Mouse (Mus musculus) limb, embryonic 13.5 days (tissue): ENCODE data around the gene Tmem270. TPM values are rescaled to one million over a fixed set of nuclear protein-coding genes. Genes with fewer than 3 reads are reported as not detected.
A peak's percentile ranks its signal among the peaks of the same experiment; 100 is the strongest.

Source experiments
- ATAC-seq: fragments of 200-750 bp; cut with Nextera tagmentation; 2 replicates; pipeline ENCODE4 v1.8.0; 2017; ENCODE audit warnings: low read depth, moderate number of reproducible peaks, moderate TSS enrichment; ENCODE audit not compliant: low FRiP score
- H3K27ac ChIP-seq: fragments of 300-500 bp; sonication (generic); 2 replicates; pipeline ENCODE4 v1.5.1; 2015; ENCODE audit warnings: inconsistent platforms, mild to moderate bottlenecking, moderate library complexity
- H3K27me3 ChIP-seq: fragments of 300-500 bp; sonication (generic); 2 replicates; pipeline ENCODE4 v1.6.1; 2015; ENCODE audit warnings: mild to moderate bottlenecking, inconsistent platforms
- H3K36me3 ChIP-seq: fragments of 300-500 bp; sonication (generic); 2 replicates; pipeline ENCODE4 v1.6.1; 2015; ENCODE audit warnings: inconsistent platforms, mild to moderate bottlenecking, moderate library complexity
- H3K4me1 ChIP-seq: fragments of 300-500 bp; sonication (generic); 2 replicates; pipeline ENCODE4 v1.6.1; 2015; ENCODE audit warnings: inconsistent platforms
- H3K4me2 ChIP-seq: fragments of 300-500 bp; sonication (generic); replicated peaks from 2 replicates; pipeline ENCODE4 v1.6.1; 2015; ENCODE audit warnings: inconsistent platforms, mild to moderate bottlenecking, moderate library complexity
- H3K4me3 ChIP-seq: fragments of 300-500 bp; sonication (generic); 2 replicates; pipeline ENCODE4 v1.5.1; 2015; ENCODE audit warnings: moderate library complexity, mild to moderate bottlenecking, inconsistent platforms
- H3K9ac ChIP-seq: fragments of 300-500 bp; sonication (generic); 2 replicates; pipeline ENCODE4 v1.6.1; 2015; ENCODE audit warnings: mild to moderate bottlenecking, inconsistent platforms
- H3K9me3 ChIP-seq: fragments of 300-500 bp; sonication (generic); 2 replicates; pipeline ENCODE4 v1.6.1; 2016; ENCODE audit warnings: inconsistent platforms
- WGBS: fragments of 180-500 bp; shearing (Covaris S2); methylation state at CpG from one replicate; pipeline ENCODE4 v1.1.7; 2015; 5-methylcytosine and 5-hydroxymethylcytosine counted together
- polyA plus RNA-seq: library from polyadenylated mRNA; unstranded; fragments of >200 nt; fragmentation: Nextera tagmentation; extraction: Ambion mirVana; gene quantifications from 2 replicates; pipeline ENCODE4 v1.2.1, GENCODE M21; 2015

Gene Tmem270
- polyA plus RNA-seq, 1 experiment from 2014 or later = not detected

GRCm38 (mm10) chr5:134921106-134921505 lies 14.6 kb upstream of the Tmem270 start:
- H3K9me3 ChIP-seq = peaks cover 4% of the 10 kb centered on the region; the same call in 1 of the 2 replicates
- no peak overlapping the region for H3K9ac ChIP-seq
- H3K36me3 ChIP-seq = no peaks in the 10 kb centered on the region
- no peak overlapping the region for H3K4me2 ChIP-seq
- no peaks in the 10 kb centered on the region for H3K27me3 ChIP-seq
- 89% methylated on average over 8 of the region's 8 CpGs for WGBS
- no peaks in the 10 kb centered on the region for H3K4me1 ChIP-seq
- H3K4me3 ChIP-seq = no peak overlapping the region
- ATAC-seq = no peak
- no peak overlapping the region for H3K27ac ChIP-seq

- no peaks in the 10 kb centered on the region for H3K27me3 ChIP-seq
- 77% methylated on average over 6 of the region's 6 CpGs for WGBS
- H3K36me3 ChIP-seq = no peaks in the 10 kb centered on the region
- no peak overlapping the region for H3K9ac ChIP-seq
- no peaks in the 10 kb centered on the region for H3K4me1 ChIP-seq
- no peak overlapping the region for H3K4me3 ChIP-seq
- no peak overlapping the region for H3K4me2 ChIP-seq
- no peak overlapping the region for H3K27ac ChIP-seq
- H3K9me3 ChIP-seq = peaks cover 4% of the 10 kb centered on the region; the same call in 1 of the 2 replicates
- no peak for ATAC-seq
Measured at GRCm38 (mm10) chr5:134920106-134920687, 13.7 kb upstream of the Tmem270 start.

DNA sequence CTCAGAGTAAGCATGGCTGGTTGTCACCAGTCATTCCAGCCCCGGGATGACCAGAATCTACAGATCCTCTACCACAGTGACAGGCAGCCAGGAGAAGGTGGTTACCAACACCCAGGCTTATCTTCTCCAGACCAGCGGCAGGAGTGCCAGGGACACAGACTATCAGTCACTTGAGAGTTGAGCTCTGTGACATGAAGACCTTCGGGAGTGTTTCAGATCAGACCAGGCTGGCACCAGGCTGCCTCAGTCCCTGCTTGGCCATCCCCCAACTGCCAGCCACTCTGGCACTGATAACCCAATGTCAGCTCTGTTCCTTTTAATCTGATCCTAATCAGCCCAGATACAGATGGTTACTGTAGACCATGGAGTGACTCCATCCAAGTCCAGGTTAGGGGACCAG lies 12.6 kb upstream of the Tmem270 start:
- Histone ChIP-seq H3K27ac (no peak overlapping the region), H3K4me1 (no peaks in the 10 kb centered on the region), H3K27me3 (no peaks in the 10 kb centered on the region), H3K4me2 (no peak overlapping the region), H3K36me3 (no peaks in the 10 kb centered on the region), H3K4me3 (no peak overlapping the region), H3K9ac (no peak overlapping the region), H3K9me3 (peaks cover 4% of the 10 kb centered on the region; the same call in 1 of the 2 replicates)
- 87% methylated on average over 3 of the region's 3 CpGs for WGBS
- ATAC-seq = no peak

GRCm38 (mm10) chr5:134918071-134918832 lies 11.7 kb upstream of the Tmem270 start:
- no peaks in the 10 kb centered on the region for H3K36me3 ChIP-seq
- no peak overlapping the region for H3K4me2 ChIP-seq
- WGBS = 49% methylated on average over 16 of the region's 16 CpGs
- peaks cover 4% of the 10 kb centered on the region; the same call in 1 of the 2 replicates for H3K9me3 ChIP-seq
- no peaks in the 10 kb centered on the region for H3K4me1 ChIP-seq
- H3K9ac ChIP-seq = no peak overlapping the region
- no peaks in the 10 kb centered on the region for H3K27me3 ChIP-seq
- H3K4me3 ChIP-seq = no peak overlapping the region
- no peak for ATAC-seq
- no peak overlapping the region for H3K27ac ChIP-seq

DNA sequence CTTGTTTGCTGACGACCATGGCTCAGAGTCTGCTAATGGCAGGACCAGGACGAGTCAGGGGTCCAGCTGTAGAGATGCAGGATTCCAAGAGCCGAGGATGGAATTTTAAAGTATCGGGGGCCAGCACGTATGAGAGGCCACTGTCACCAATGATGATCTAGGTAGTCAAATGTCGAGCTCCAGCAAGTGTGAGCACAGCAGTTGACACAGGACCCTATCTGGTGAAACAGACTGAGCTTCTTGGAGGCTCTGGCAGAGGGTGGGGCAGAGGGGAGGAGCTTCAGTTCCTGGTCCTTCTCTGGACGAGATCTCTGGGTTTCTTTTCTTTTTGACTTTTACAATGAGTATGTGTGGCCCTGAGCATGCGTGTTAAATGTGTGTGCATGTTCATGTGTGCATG lies 8.8 kb upstream of the Tmem270 start, which contains the start of gene Cldn13:
Gene Cldn13 (minus strand): TSS at position 216 of the 400 bp plus-strand sequence.
- 84% methylated on average over 8 of the region's 8 CpGs for WGBS
- Histone ChIP-seq H3K4me1 (no peaks in the 10 kb centered on the region), H3K27ac (no peak within 1 kb of the TSS), H3K27me3 (no peaks in the 10 kb centered on the region), H3K4me2 (no peak within 1 kb of the TSS), H3K9me3 (peaks cover 4% of the 10 kb centered on the region; the same call in 1 of the 2 replicates), H3K36me3 (no peaks in the 10 kb centered on the region), H3K9ac (no peak within 1 kb of the TSS), H3K4me3 (no peak within 1 kb of the TSS)
- no peak for ATAC-seq

GRCm38 (mm10) chr5:134914510-134914909 lies 8.0 kb upstream of the Tmem270 start:
- no peaks in the 10 kb centered on the region for H3K27me3 ChIP-seq
- H3K4me2 ChIP-seq = no peak overlapping the region
- H3K9ac ChIP-seq = no peak overlapping the region
- no peaks in the 10 kb centered on the region for H3K36me3 ChIP-seq
- H3K27ac ChIP-seq = no peak overlapping the region
- H3K9me3 ChIP-seq = peaks cover 4% of the 10 kb centered on the region; the same call in 1 of the 2 replicates
- no peak overlapping the region for H3K4me3 ChIP-seq
- ATAC-seq = no peak
- no peaks in the 10 kb centered on the region for H3K4me1 ChIP-seq
- WGBS = 80% methylated on average over 8 of the region's 8 CpGs

- Histone ChIP-seq H3K36me3 (no peaks in the 10 kb centered on the region), H3K27me3 (no peaks in the 10 kb centered on the region), H3K9ac (no peak overlapping the region), H3K4me1 (no peaks in the 10 kb centered on the region), H3K4me2 (no peak overlapping the region), H3K9me3 (peaks cover 4% of the 10 kb centered on the region; the same call in 1 of the 2 replicates), H3K4me3 (no peak overlapping the region), H3K27ac (no peak overlapping the region)
- WGBS = 84% methylated on average over 4 of the region's 4 CpGs
- ATAC-seq = no peak
Measured at GRCm38 (mm10) chr5:134913753-134914152, 7.2 kb upstream of the Tmem270 start.

DNA sequence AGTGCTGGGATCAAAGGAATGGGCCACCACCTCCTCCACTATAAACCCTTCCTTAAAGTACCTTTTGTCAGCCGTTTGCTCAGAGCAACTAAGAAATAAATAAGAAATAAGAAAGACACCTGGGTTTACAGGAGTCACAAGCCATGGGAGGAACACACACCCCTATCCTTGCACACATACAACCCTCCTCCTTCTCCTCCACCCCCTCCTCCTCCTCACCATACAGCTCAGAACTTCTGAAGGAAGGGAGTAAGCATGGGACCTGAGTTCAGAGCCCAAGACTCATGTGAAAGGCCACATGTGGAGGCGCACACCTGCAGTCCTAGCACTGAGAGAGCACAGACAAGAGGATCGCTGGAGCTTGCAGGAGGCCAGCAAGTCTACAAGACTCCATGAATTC lies 6.8 kb upstream of the Tmem270 start:
- Histone ChIP-seq H3K4me3 (no peak overlapping the region), H3K36me3 (no peaks in the 10 kb centered on the region), H3K9ac (no peak overlapping the region), H3K27ac (no peak overlapping the region), H3K4me1 (no peaks in the 10 kb centered on the region), H3K27me3 (no peaks in the 10 kb centered on the region), H3K4me2 (no peak overlapping the region), H3K9me3 (peaks cover 4% of the 10 kb centered on the region; the same call in 1 of the 2 replicates)
- no peak for ATAC-seq
- 77% methylated on average over 3 of the region's 3 CpGs for WGBS

DNA sequence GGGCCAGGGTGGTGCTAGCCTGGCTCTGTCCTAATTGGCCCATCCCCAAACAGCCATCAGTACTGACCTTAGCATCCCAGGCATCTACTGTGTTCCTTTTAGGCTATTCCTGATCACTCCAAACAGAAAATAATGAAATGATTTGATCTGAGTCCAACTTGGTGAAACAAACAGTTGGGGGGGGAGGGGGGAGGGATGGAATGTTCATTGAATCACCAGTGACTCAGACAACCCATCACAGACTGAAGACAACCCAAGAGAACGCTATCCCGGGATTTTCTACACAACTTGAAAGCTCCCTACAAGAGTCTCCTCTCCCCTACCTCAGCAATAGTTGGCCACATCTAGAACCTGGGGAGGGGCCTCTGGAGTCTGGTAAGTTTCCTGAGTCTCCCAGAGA lies 5.4 kb upstream of the Tmem270 start:
- ATAC-seq = no peak

DNA sequence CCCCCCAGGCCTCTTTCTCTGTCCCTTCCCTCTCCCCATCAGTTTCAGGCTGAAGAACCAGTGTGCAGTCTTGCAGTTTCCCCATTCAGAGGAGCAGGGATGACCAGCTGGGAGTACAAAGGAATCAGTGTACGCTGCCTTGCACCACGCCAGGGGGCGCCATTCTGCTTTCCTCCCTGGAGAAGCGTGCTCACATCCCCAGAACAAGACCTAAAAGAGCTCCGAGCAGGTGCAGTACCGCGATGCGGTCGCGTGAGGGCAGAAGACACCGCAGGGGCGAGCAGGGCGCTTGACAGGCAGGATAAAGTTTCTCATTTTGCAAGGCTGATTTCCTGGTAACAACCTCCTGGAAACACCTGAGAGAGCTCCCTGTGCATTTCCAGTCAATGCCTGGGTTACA lies 602 bp upstream of the Tmem270 start:
- Histone ChIP-seq H3K27ac (no peak overlapping the region), H3K4me3 (no peak overlapping the region), H3K9me3 (no peaks in the 10 kb centered on the region), H3K9ac (no peak overlapping the region), H3K4me1 (no peaks in the 10 kb centered on the region), H3K4me2 (0 out of 2 replicates have a peak overlapping the region, but pooled peaks have one; percentile 2), H3K27me3 (no peaks in the 10 kb centered on the region), H3K36me3 (no peaks in the 10 kb centered on the region)
- ATAC-seq = peak; percentile 78; the same call in 1 of the 2 replicates
- WGBS = under 1% methylated on average over 13 of the region's 13 CpGs

More for the DNA sequence above, 5.4 kb upstream of the Tmem270 start:
- H3K4me3 ChIP-seq = no peak overlapping the region
- H3K36me3 ChIP-seq = no peaks in the 10 kb centered on the region
- no peak overlapping the region for H3K27ac ChIP-seq
- H3K4me1 ChIP-seq = no peaks in the 10 kb centered on the region
- H3K27me3 ChIP-seq = no peaks in the 10 kb centered on the region
- no peak overlapping the region for H3K4me2 ChIP-seq
- 93% methylated on average over 2 of the region's 2 CpGs for WGBS
- H3K9ac ChIP-seq = no peak overlapping the region
- H3K9me3 ChIP-seq = no peaks in the 10 kb centered on the region

DNA sequence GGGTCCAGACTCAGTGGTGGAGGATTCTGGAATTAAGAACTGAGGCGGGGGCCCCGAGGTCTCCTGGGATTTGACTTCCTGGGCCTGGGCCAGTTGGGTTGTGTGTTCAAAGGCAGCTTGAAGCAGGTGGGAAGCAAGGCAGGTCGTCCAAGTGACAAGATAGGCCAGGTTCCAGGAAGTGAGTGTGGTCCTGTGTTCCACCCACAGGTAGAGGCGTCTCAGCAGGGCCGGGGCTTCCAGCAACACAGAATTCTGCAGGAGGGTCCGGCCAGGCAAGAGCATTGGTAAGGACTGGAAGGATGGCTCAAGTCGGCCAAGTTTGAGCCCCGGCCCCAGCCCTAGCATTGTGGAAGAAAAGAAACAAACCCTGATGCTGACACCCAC lies 4.9 kb downstream of the Tmem270 start:
- Histone ChIP-seq H3K4me3 (no peak overlapping the region), H3K9me3 (no peaks in the 10 kb centered on the region), H3K27ac (no peak overlapping the region), H3K4me2 (no peak overlapping the region), H3K4me1 (peaks cover 28% of the 10 kb centered on the region), H3K9ac (0 out of 2 replicates have a peak overlapping the region, but pooled peaks have one; percentile 8), H3K36me3 (no peaks in the 10 kb centered on the region), H3K27me3 (no peaks in the 10 kb centered on the region)
- peak; percentile 1; the same call in 1 of the 2 replicates for ATAC-seq
- 58% methylated on average over 8 of the region's 8 CpGs for WGBS

DNA sequence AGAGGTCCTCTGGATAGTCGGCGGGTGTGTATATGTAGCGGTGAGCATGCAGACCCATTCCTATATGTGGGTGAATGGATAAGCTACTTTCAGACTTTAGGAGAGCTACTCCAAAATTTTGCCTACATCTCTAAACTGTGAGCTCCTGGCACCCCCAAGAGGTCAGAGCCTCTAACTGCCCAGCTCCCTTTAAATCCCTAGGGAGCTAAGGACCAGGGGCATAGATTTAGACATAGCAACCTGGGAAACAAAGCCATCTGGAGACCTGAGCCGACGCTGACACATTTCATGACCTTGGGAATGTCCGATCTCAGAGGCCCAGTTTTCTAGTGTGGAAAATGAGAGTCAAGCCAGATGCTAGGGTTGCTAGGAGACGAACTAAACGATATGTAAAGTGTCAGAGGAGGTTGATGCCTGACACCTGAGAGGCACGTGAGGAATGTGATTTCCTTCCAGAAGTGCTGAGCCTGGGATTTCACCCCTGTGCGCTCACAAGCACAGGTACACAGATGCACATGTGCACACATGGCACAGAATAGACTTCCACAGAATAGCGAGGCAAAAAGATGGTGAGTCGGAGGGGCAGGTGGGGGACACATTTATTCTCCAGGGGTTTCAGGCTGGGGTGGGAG lies 5.4 kb downstream of the Tmem270 start:
- Histone ChIP-seq H3K9ac (0 out of 2 replicates have a peak overlapping the region, but pooled peaks have one; percentile 8), H3K4me3 (no peak overlapping the region), H3K27ac (no peak overlapping the region), H3K36me3 (no peaks in the 10 kb centered on the region), H3K4me2 (0 out of 2 replicates have a peak overlapping the region, but pooled peaks have one; percentile 16), H3K9me3 (no peaks in the 10 kb centered on the region), H3K27me3 (no peaks in the 10 kb centered on the region), H3K4me1 (peaks cover 33% of the 10 kb centered on the region)
- 29% methylated on average over 12 of the region's 12 CpGs for WGBS
- ATAC-seq = peak; percentile 74
